Mouse (Mus musculus) kidney, postnatal 4 days (tissue): Measurements from ENCODE around the gene Wars.
A peak's percentile ranks its signal among the peaks of the same experiment; 100 is the strongest.
"Not testable (repeated sequence)": the region's sequence is repeated elsewhere in the genome, so short reads cannot be mapped to it uniquely, and the experiment has no call there.

Experiments used
- DNase-seq, 2 experiments: peaks; one replicate each; pipeline ENCODE4 v3.0.0; 2021; ENCODE audit warnings: mixed read lengths in 2 of 2

Wars gene

DNA sequence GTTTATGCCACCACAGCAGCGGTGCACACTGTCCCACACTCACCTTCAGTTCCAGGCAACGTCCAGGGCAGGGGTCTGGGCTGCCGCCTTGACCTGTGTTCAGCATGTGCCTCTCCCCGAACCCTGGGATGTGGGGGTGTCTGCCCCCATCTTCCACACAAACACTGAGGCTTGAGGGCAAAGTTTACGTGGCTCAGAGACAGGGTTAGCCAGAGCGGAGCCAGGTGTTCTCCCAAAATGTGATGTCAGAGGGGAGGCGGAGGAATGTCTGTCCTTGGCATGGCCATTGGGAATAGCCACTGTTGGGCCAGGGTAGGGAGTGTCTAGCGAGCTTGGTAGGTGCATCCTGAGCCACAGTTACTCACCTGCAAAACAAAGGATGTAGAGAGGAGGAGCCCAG is 41.2 kb downstream of the Wars start:
- no peak for DNase-seq

DNA sequence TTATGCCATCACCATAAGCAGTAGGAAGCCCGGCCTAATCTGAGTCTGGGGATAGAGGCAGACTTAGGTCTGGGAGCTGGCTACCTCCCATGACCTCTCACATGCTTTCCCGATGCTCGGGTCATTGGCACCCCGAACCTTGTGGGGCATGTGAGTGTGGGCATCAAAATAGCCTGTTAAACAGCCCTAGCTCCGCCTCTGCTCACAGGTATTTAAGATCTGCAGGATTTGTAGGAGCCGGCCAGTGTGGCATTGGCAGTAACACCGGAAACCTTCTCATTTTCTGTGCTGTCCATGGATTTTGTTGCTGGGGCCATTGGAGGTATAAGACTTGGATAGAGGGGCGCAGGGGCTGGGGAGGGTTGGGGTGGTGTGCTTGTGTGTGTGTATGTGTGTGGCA is 43.1 kb downstream of the Wars start:
- no peak for DNase-seq

- DNase-seq = peak in 1 of 2 experiments; percentile 40
Measured at GRCm38 (mm10) chr12:108850129-108850528, 43.8 kb downstream of the Wars start.

- no peak for DNase-seq
Measured at GRCm38 (mm10) chr12:108849488-108850022, 44.4 kb downstream of the Wars start.

DNA sequence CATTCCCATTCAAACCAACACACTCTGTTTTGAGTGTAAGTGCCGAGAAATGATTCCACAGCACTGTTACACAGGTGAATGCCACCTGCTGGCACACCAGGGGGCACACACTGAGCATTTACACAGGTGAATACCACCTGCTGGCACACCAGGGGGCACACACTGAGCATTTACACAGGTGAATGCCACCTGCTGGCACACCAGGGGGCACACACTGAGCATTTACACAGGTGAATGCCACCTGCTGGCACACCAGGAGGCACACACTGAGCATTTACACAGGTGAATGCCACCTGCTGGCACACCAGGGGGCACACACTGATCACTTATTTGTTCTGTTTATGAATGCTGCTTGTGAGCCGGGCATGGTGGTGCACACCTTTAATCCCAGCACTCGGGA is 45.9 kb downstream of the Wars start:
- DNase-seq = not testable (repeated sequence)

- no peak for DNase-seq
Measured at GRCm38 (mm10) chr12:108842663-108843062, 51.3 kb downstream of the Wars start.

GRCm38 (mm10) chr12:108841181-108841580 is 52.8 kb downstream of the Wars start:
- peak; percentile 46 to 63 for DNase-seq

DNA sequence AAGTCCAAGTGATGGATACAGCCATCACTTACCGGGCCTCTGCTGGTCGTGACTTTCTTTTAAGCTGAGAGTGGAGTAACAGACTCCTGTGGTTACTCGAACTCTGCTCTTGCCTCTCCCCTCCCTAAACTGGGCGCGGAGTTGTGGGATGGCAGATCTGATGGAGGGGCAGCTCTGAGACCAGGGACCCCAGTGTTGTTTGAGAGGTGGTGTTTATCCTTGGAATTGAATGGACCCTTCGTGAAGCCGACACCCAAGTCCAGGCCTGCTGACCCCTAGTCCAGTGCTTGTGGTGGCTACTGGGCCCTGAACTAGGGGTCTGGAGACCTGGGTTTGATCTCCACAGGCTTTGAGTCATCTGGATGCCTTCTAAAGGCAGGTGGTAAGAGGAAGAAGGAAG is 57.3 kb downstream of the Wars start:
- DNase-seq = no peak

- peak; percentile 97 to 99 for DNase-seq
Measured at GRCm38 (mm10) chr12:108835840-108836409, 58.0 kb downstream of the Wars start, which contains the start of the genes Slc25a29 and Slc25a47. Slc25a29 (minus strand) TSS chr12:108835883. Slc25a47 (plus strand) TSS chr12:108836046.

- DNase-seq = no peak
Measured at GRCm38 (mm10) chr12:108835208-108835839, 58.6 kb downstream of the Wars start.

GRCm38 (mm10) chr12:108834786-108835185 is 59.2 kb downstream of the Wars start:
- DNase-seq = no peak

GRCm38 (mm10) chr12:108834337-108834736 is 59.6 kb downstream of the Wars start:
- no peak for DNase-seq

DNA sequence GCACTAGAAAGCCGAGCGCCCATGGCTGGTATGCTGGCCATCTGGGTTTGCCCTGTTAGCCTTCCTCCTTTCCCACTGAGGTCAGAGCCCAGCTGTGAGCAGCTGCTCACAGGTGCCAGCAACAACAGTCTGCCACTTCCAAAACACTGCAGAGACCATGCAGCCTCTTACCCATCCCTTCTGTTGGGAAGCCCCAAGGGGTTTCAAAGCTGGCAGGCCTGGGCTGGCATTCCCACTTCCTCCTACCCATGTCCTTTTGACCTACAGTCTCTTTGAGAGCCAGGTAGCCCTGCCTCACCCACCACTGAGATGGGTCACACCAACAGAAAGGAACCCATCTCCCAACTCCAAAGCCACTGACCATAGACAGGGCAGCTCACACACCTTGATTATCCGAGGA is 60.6 kb downstream of the Wars start:
- no peak for DNase-seq

DNA sequence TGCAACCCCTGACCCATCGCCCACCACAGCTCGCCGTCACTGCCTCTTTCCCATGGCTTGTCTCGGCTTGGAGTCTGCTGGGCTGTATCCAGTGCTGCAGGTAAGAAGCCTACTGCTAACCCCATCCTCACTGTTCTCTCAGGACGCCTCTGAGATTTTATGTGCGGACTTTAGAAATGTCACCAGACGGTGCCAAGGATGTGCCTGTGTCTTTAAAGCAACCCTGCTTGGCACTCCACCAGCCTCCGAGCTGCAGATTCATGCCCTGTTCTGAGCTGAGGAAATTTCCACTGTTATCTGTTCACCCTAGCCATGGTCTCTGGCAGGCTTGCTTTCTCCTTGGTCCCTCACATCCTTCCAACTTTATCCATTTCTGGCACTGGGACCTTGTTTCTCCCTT is 61.1 kb downstream of the Wars start:
- DNase-seq = no peak

DNA sequence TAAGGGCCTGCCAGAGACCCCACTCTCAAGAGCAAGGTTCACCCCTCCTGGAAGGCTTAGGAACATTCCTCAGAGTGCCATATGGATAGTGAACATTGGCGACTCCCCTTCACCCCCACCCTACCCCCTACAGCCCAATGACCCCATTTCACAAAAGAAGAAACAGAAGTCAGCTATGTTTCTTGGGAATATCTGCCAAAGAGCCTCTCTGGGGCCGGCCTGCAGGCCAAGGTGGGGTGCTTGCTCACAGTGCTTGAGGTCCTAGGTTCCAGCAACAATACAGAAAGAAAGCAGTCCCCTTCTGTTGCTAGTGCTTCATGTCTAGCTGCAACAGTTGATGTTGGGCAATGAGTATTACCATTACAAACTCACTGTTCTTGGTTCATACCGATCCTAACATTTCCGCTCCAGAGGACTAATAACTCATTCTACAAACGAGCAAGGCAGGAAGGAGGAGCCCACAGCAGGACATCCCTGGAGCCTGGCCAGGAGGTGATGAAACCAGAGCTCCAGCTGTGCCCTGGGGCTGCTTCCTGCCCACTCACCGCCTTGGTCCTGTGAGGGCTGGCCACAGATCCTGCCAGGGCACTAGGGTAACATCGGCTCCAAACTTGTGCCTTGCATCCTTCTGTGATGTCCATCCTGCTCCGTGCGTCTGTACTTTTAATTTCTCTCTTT is 61.9 kb downstream of the Wars start:
- peak; percentile 79 to 86 for DNase-seq

DNA sequence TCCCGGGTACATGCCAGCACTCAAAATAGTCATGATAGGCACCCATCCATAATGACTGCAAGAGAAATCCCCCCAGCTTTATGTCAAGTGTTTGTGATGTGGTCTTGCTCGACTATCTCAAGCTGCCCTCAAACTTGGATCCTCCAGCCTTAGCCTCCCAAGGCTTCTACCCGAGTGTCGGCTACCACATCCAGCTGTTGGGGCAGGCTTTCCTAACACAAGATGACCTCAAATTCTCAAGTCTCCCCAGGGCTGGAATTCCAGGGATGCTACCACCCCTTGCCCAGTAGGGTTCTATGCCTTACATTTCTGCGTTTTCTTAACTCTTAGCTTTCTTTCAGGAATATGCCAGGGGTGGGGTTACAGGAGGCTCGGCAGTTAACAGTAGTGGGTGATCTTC is 63.6 kb downstream of the Wars start:
- no peak for DNase-seq

GRCm38 (mm10) chr12:108829636-108830035 is 64.3 kb downstream of the Wars start:
- DNase-seq = no peak

GRCm38 (mm10) chr12:108827641-108828040 is 66.3 kb downstream of the Wars start:
- no peak for DNase-seq

- DNase-seq = no peak
Measured at GRCm38 (mm10) chr12:108826958-108827535, 66.9 kb downstream of the Wars start.

- no peak for DNase-seq
Measured at GRCm38 (mm10) chr12:108826282-108826957, 67.6 kb downstream of the Wars start.

DNA sequence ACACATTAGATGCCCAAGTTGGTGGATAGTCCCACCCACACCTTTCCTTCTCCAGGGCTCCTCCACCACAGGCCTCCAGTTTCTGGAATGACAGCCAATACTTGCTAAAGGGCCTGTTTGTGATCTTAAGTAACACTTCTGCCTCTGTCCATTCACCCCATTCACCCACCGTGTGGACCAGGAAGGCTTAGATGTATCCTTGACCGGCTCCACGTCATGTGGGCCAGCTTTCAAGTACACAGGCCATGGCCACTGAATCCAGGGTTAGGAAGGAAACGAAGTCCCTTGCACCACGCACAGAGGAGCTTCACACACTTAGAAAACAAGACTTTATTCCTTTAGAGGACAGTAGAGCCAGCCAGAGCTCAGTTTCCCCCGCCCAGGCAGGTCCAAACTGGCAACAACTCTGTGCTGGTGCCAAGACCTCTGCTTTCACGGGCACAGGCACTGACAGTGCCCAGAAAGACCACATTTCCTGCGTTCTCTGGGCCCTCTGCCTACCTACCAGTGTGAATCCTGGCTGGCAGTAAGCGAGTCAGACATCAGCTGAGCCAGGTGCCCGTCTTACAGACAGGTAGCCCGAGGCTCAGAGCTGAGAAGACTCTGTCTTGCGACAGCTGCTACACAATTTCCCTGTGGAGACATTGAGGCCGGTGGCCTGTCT is 68.3 kb downstream of the Wars start:
- no peak for DNase-seq

GRCm38 (mm10) chr12:108824225-108824874 is 69.6 kb downstream of the Wars start:
- no peak for DNase-seq
